Mouse (Mus musculus) myocyte (in vitro differentiated cells): ENCODE measurements at regions not wholly inside any gene's neighbourhood (a gene's known extent, or its start where the extent isn't known, plus 50 kb on each side); places are given as distances from the start of the nearest gene placed in this dataset.
A peak's percentile ranks its signal among the peaks of the same experiment; 100 is the strongest.

ENCODE experiments used
- H3K27me3 ChIP-seq: one replicate; pipeline ENCODE4 v1.6.1; 2011; ENCODE audit not compliant: control insufficient read depth, insufficient read depth, insufficient read length
- H3K36me3 ChIP-seq: one replicate; pipeline ENCODE4 v1.6.1; 2011; ENCODE audit not compliant: control insufficient read depth, insufficient read depth
- H3K4me2 ChIP-seq: one replicate; pipeline ENCODE4 v1.6.1; 2011; ENCODE audit warnings: low read depth, control low read depth
- H3K4me3 ChIP-seq: one replicate; pipeline ENCODE4 v1.5.1; 2011; ENCODE audit warnings: mild to moderate bottlenecking, control low read depth, moderate library complexity
- H3K79me2 ChIP-seq: one replicate; pipeline ENCODE4 v1.6.1; 2011; ENCODE audit not compliant: control insufficient read depth, insufficient read depth
- H3ac ChIP-seq: one replicate; pipeline ENCODE4 v1.6.1; 2011; ENCODE audit not compliant: control insufficient read depth, insufficient read length
- CEBPB ChIP-seq: IDR thresholded peaks from 2 replicates; pipeline ENCODE4 v1.6.1; 2011; ENCODE audit warnings: mild to moderate bottlenecking, moderate library complexity; ENCODE audit not compliant: poor library complexity, insufficient read depth, severe bottlenecking
- E2F4 ChIP-seq: IDR thresholded peaks from one replicate; pipeline ENCODE4 v1.6.1; 2011; ENCODE audit warnings: mild to moderate bottlenecking, control low read depth, moderate library complexity; ENCODE audit not compliant: insufficient read depth
- MAX ChIP-seq: IDR thresholded peaks from one replicate; pipeline ENCODE4 v1.6.1; 2011; ENCODE audit warnings: low read depth, mild to moderate bottlenecking, control low read depth
- MYOD1 ChIP-seq, 3 experiments: IDR thresholded peaks; one replicate each; pipeline ENCODE4 v1.6.1; 2011; ENCODE audit warnings: control low read depth in 2 of 3, low read depth in 2 of 3, mild to moderate bottlenecking in 2 of 3, moderate library complexity in 1 of 3; ENCODE audit not compliant: insufficient read length in 2 of 3, control insufficient read depth in 1 of 3
- MYOG ChIP-seq, 3 experiments: IDR thresholded peaks; one replicate each; pipeline ENCODE4 v1.6.1; 2011; ENCODE audit warnings: control low read depth in 2 of 3, low read depth in 2 of 3, mild to moderate bottlenecking in 2 of 3; ENCODE audit not compliant: insufficient read length in 2 of 3, control insufficient read depth in 1 of 3, insufficient read depth in 1 of 3
- POLR2A ChIP-seq: IDR thresholded peaks from one replicate; pipeline ENCODE4 v1.6.1; 2011; ENCODE audit warnings: low read depth, mild to moderate bottlenecking, control low read depth, moderate library complexity; ENCODE audit not compliant: insufficient read length
- POLR2AphosphoS2 ChIP-seq: IDR thresholded peaks from one replicate; pipeline ENCODE4 v1.6.1; 2011; ENCODE audit warnings: low read depth, control low read depth; ENCODE audit not compliant: insufficient read length
- REST ChIP-seq: IDR thresholded peaks from one replicate; pipeline ENCODE4 v1.6.1; 2011; ENCODE audit warnings: mild to moderate bottlenecking, control low read depth, moderate library complexity; ENCODE audit not compliant: insufficient read depth, insufficient read length
- SRF ChIP-seq: IDR thresholded peaks from one replicate; pipeline ENCODE4 v1.6.1; 2011; ENCODE audit warnings: low read depth; ENCODE audit not compliant: control insufficient read depth, insufficient read length
- TCF12 ChIP-seq: IDR thresholded peaks from one replicate; pipeline ENCODE4 v1.6.1; 2011; ENCODE audit warnings: mild to moderate bottlenecking, control low read depth; ENCODE audit not compliant: poor library complexity, insufficient read depth, severe bottlenecking
- TCF3 ChIP-seq: IDR thresholded peaks from one replicate; pipeline ENCODE4 v1.6.1; 2011; ENCODE audit warnings: low read depth, control low read depth; ENCODE audit not compliant: insufficient read length
- USF1 ChIP-seq: IDR thresholded peaks from one replicate; pipeline ENCODE4 v1.6.1; 2011; ENCODE audit warnings: low read depth, mild to moderate bottlenecking, control low read depth, moderate library complexity

DNA sequence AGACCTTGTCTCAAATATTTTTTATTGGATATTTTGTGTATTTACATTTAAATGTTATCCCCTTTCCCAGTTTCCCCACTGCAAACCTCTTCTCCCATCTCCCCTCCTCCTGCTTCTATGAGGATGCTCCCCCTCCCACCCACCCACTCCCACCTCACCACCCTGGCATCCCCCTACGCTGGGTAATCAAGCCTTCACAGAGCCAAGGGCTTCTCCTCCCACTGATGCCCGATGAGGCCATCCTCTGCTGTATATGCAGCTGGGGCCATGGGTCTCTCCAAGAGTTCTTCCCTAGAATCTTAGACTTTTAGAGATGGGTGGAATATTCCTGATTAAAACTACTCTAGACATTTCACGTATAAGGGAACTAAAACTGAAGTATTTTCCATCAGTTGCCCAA is 172.9 kb downstream of the Tph2 start:
- Histone ChIP-seq H3K36me3 (no peaks in the 10 kb centered on the region), H3ac (no peak overlapping the region), H3K79me2 (no peaks in the 10 kb centered on the region), H3K4me2 (no peak overlapping the region), H3K4me3 (no peak overlapping the region), H3K27me3 (no peaks in the 10 kb centered on the region)
- no peak for TF ChIP-seq USF1
- no peak for TF ChIP-seq CEBPB
- TF ChIP-seq TCF3, result no peak
- no peak for TF ChIP-seq E2F4
- TF ChIP-seq REST, result no peak
- no peak for TF ChIP-seq POLR2AphosphoS2
- no peak for TF ChIP-seq TCF12

DNA sequence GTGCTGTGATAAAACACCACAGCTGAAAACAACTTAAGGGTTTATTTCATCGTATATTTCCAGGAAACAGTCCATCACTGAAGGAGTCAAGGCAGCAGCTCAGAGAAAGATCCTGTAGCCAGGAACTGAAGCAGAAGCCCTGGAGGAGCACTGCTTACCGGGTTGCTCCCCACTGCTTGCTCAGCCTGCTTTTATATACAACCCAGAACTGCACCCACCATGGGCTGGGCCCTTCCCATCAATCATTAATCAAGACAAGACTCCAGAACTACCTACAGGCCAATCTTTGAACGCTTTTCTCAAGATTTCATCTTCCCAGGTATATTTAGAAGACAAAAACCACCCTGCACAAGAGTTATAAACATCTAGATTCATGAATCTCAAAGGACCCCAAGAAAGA is 188.4 kb downstream of the Tph2 start:
- H3K4me2 ChIP-seq, result no peak overlapping the region
- no peak overlapping the region for H3ac ChIP-seq
- H3K36me3 ChIP-seq, result no peaks in the 10 kb centered on the region
- no peaks in the 10 kb centered on the region for H3K79me2 ChIP-seq
- TF ChIP-seq MYOG (IDR thresholded peaks at IDR 0.05; ENCODE audit: control insufficient read depth in 1 of 3, insufficient read depth in 1 of 3, insufficient read length in 2 of 3, low read depth in 2 of 3) (no peak), POLR2AphosphoS2 (no peak), CEBPB (no peak), USF1 (no peak), TCF3 (no peak), SRF (no peak), MYOD1 (IDR thresholded peaks at IDR 0.05; ENCODE audit: control insufficient read depth in 1 of 3, insufficient read length in 2 of 3, low read depth in 2 of 3) (no peak)
- no peaks in the 10 kb centered on the region for H3K27me3 ChIP-seq
- no peak overlapping the region for H3K4me3 ChIP-seq

DNA sequence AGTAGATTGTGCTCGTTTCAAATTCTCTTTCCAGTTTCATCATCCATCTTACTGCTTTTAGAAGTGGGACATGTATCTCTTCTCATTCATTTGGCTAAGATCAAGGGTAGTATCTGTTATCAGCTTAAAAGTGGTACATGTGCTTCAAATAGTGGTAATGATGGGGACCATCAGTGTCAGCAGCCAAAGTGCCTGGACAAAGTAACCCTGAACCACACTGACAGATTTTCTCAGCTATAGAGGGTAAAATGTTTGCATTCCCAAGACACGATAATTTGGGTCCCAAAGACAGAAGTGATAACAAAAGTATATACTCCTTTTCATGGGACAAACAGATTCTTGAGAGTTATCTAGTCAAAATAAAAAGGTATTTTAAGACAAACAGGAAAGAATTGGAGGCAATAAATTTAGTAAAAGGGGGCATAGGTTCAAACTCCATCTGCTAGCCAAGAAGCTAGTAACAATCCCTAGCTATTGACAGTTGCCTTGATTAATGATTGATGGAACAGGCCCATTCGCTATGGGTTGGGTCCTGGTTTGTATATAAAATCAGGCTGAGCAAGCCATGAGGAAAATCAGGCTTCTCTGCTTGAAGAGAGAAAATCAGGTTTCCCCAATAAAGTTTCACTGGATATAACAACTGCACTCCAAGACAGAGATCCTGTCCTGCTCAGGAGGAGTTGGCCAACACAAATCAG is 189.5 kb downstream of the Tph2 start:
- TF ChIP-seq MAX, result no peak
- no peak for TF ChIP-seq TCF3
- no peak for TF ChIP-seq E2F4
- TF ChIP-seq REST, result no peak
- no peak for TF ChIP-seq POLR2A
- TF ChIP-seq MYOD1 (IDR thresholded peaks at IDR 0.05; ENCODE audit: control insufficient read depth in 1 of 3, insufficient read length in 2 of 3, low read depth in 2 of 3), result no peak
- no peak for TF ChIP-seq USF1
- no peak for TF ChIP-seq CEBPB
- no peak for TF ChIP-seq POLR2AphosphoS2
- no peak for TF ChIP-seq SRF
- no peak for TF ChIP-seq TCF12
- Histone ChIP-seq H3ac (no peak overlapping the region), H3K27me3 (no peaks in the 10 kb centered on the region), H3K4me2 (no peak overlapping the region), H3K4me3 (no peak overlapping the region), H3K36me3 (no peaks in the 10 kb centered on the region), H3K79me2 (no peaks in the 10 kb centered on the region)

DNA sequence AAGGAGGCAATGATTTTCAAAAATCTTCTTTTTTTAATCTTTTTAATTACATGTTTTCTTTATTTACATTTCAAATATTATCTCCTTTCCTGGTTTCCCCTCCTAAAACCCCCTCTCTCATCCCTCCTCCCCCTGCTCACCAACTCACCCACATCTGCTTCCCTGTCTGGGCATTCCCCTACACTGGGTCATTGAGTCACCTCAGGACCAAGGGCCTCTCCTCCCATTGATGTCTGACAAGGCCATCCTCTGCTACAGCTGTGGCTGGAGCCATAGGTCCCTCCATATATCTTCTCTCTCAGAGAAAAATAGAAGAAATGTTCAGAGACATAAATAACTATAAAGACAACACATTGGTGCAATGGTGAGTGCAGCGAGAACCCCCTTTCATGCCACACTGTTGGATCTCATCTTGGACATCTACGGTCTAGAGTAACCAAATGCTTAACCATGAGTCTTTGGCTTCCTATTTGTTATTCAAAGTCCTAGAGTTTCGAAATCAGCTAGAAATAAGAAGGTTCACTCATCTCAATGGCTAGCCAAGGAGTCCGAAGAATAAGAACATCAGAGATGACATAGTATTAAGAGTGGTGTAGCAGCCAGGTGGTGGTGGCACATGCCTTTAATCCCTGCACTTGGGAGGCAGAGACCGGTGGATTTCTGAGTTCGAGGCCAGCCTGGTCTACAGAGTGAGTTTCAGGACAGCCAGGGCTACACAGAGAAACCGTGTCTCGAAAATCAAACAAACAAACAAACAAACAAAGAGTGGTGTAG is 186.5 kb upstream of the Trhde start:
- H3ac ChIP-seq, result no peak overlapping the region
- peak overlapping the region; percentile 60 for H3K4me2 ChIP-seq
- no peaks in the 10 kb centered on the region for H3K36me3 ChIP-seq
- H3K79me2 ChIP-seq, result no peaks in the 10 kb centered on the region
- H3K4me3 ChIP-seq, result no peak overlapping the region
- TF ChIP-seq MAX (no peak), SRF (no peak), POLR2AphosphoS2 (no peak), MYOG (IDR thresholded peaks at IDR 0.05; ENCODE audit: control insufficient read depth in 1 of 3, insufficient read depth in 1 of 3, insufficient read length in 2 of 3, low read depth in 2 of 3) (no peak), REST (no peak), POLR2A (no peak), MYOD1 (IDR thresholded peaks at IDR 0.05; ENCODE audit: control insufficient read depth in 1 of 3, insufficient read length in 2 of 3, low read depth in 2 of 3) (no peak), USF1 (no peak), TCF3 (no peak), TCF12 (no peak), CEBPB (no peak), E2F4 (no peak)
- H3K27me3 ChIP-seq, result no peaks in the 10 kb centered on the region
